Mouse (Mus musculus) small intestine, adult 2 months (tissue): ENCODE data around the gene Abat.

Source experiments
- CTCF ChIP-seq: fragments of 200-500 bp; IDR thresholded peaks from 2 replicates; pipeline ENCODE4 v1.5.1; 2012; ENCODE audit warnings: low read depth, mild to moderate bottlenecking, control low read depth, inconsistent platforms, low read length, moderate library complexity, mixed read lengths; ENCODE audit not compliant: insufficient replicate concordance, insufficient read length; ENCODE audit errors: extremely low read depth
- POLR2A ChIP-seq: fragments of 200-500 bp; IDR thresholded peaks from 2 replicates; pipeline ENCODE4 v1.6.1; 2012; ENCODE audit warnings: low read depth, mild to moderate bottlenecking, control low read depth, inconsistent platforms, low read length, moderate library complexity

- TF ChIP-seq POLR2A (no peak), CTCF (no peak)
Observed at GRCm38 (mm10) chr16:8568881-8569280, 55.7 kb downstream of the Abat start.
